ENCODE assay signal across 26 mouse cellular contexts in genomic region chr8:56695436-56695835, GRCm38 (mm10).
"Had no signal": no experiment of that assay in that cellular context is flagged by ENCODE, and none has a peak within 500 bp of the region (broad histone marks: within the 10 kb centered on the region; RNA-seq: fewer than 3 reads in every experiment).

No protein-coding gene starts in this region.

- H3K4me1 ChIP-seq: hindbrain, embryonic 10.5 days; hindbrain, embryonic 12.5 days; intestine, embryonic 15.5 days; limb, embryonic 10.5 days; limb, embryonic 12.5 days; liver, embryonic 13.5 days had no signal

- H3K27me3 ChIP-seq: hindbrain, embryonic 12.5 days; intestine, embryonic 15.5 days; limb, embryonic 12.5 days; liver, embryonic 13.5 days had no signal

- H3K4me3 ChIP-seq: heart, adult 2 months; hindbrain, embryonic 10.5 days; hindbrain, embryonic 12.5 days; intestine, embryonic 15.5 days; layer of hippocampus, adult 2 months; left cerebral cortex, adult 2 months; limb, embryonic 10.5 days; limb, embryonic 12.5 days; liver, embryonic 13.5 days had no signal

- H3K36me3 ChIP-seq: hindbrain, embryonic 10.5 days; hindbrain, embryonic 12.5 days; intestine, embryonic 15.5 days; limb, embryonic 10.5 days; limb, embryonic 12.5 days; liver, embryonic 13.5 days had no signal

- ATAC-seq: hindbrain, embryonic 16.5 days; inflammation-experienced regulatory T-cells, adult 6 months; intestine, embryonic 15.5 days; intestine, postnatal 0 days had no signal

- H3K9me3 ChIP-seq: hindbrain, embryonic 10.5 days; hindbrain, embryonic 12.5 days; intestine, embryonic 15.5 days; limb, embryonic 10.5 days; limb, embryonic 12.5 days; liver, embryonic 13.5 days had no signal

- H3K4me2 ChIP-seq: heart, embryonic 11.5 days; hindbrain, embryonic 12.5 days; hindbrain, embryonic 14.5 days; intestine, embryonic 15.5 days; limb, embryonic 12.5 days; liver, embryonic 11.5 days; liver, embryonic 13.5 days had no signal

- H3K9ac ChIP-seq: hindbrain, embryonic 12.5 days; hindbrain, embryonic 14.5 days; intestine, embryonic 15.5 days; limb, embryonic 12.5 days; liver, embryonic 13.5 days had no signal

- DNase-seq: gastrocnemius, postnatal 14 days; gastrocnemius, postnatal 36 days; heart, adult 11 months; heart, adult 2 months; heart, postnatal 10 days; heart, postnatal 4 days; kidney, adult 18-20 months; kidney, adult 8-10 months; kidney, postnatal 10 days; kidney, postnatal 25 days; kidney, postnatal 4 days; liver; liver, embryonic 13.5 days had no signal

- H3K27ac ChIP-seq: heart, adult 2 months; hindbrain, embryonic 10.5 days; hindbrain, embryonic 12.5 days; hindbrain, embryonic 14.5 days; intestine, embryonic 15.5 days; layer of hippocampus, adult 2 months; left cerebral cortex, adult 2 months; limb, embryonic 10.5 days; limb, embryonic 12.5 days; liver, embryonic 13.5 days had no signal
